Mouse (Mus musculus): ENCODE data around the gene Slc12a9.

- TF ChIP-seq CTCF (conservative IDR thresholded peaks at IDR 0.05 in 1 of 2, IDR thresholded peaks at IDR 0.05 in 1 of 2; ENCODE audit: low read depth in 2 of 2, low read length in 2 of 2) = no peak
- TF ChIP-seq UBTF (IDR thresholded peaks at IDR 0.05; ENCODE audit: low read depth, low read length) = no peak
- no peak for TF ChIP-seq NELFE (IDR thresholded peaks at IDR 0.05; ENCODE audit: low read depth, low read length)
Observed at GRCm38 (mm10) chr5:137287032-137287952, 46.1 kb downstream of the Slc12a9 start, which contains the start of gene Ache.
